Mouse (Mus musculus) skeletal muscle tissue, adult 2 months (tissue): Measurements from ENCODE around the gene Tas1r3.

Experiments
- DNase-seq: peaks from one replicate; pipeline ENCODE4 v3.0.0-alpha.2; 2012; ENCODE audit warnings: low read depth, low spot score

Gene Tas1r3

DNA sequence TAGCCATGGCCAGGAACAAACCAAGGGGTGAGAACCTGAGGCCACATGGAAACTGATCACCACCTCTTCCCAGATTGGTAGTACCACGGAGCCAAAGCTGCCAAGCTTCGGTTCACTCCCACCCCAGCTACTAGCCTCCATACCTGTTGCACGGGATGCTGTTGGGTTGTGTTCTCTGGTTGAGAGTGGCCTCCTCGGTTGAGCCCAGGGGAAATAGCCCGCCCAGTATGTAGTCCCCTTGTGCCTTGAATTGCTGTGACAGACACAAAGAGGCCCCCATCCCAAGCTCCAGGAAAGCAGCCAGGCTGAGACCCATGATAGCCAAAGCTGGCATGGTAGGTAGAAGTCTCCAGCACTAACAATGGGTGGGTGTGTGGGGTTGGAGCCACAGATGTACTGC is at the start of gene Tas1r3:
Tas1r3 (minus strand) TSS at position 362 of the 400 bp plus-strand sequence.
- DNase-seq: no peak

GRCm38 (mm10) chr4:155908751-155909150 is 45.6 kb upstream of the Tas1r3 start:
- no peak for DNase-seq

DNA sequence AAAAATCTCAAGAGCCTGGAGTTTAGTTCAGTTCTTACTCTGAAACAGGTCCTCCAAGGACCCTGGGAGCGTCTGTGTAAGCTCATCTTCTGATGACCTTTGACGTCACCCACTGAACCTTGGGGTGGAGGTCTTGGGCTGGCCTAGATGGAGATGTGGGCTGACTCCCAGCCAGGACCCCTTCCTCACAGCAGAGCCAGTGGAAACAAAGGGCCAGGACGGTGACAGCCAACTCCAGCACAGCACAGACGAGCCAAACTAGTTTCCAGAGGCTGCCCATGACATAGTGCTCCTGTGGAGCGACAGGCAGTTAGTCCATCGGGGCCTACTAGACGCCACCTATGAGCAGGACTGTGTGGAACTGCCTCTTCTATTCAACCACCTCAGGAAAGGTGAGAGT is 45.1 kb upstream of the Tas1r3 start:
- no peak for DNase-seq

DNA sequence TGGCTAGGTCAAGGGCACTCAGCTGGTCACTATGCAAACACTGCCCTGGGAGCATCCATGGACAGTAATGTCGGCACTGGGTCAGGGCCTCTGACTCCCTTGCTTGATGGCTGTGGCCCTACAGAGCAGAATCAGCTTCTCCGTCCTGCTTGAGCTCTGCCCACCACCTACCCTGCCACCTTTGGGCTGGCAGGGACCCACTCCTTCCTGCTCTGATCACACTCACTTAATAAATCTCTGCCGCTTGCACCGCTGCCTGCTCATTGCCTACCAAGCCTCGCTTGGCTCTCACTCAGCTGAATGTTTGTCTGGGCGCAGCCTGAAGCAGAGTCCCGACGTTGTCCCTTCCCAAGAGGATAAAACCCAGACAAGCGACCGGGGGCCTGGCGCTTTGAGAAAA is 43.8 kb upstream of the Tas1r3 start:
- DNase-seq: no peak

- DNase-seq: no peak
Observed at GRCm38 (mm10) chr4:155906125-155906524, 43.0 kb upstream of the Tas1r3 start.

DNA sequence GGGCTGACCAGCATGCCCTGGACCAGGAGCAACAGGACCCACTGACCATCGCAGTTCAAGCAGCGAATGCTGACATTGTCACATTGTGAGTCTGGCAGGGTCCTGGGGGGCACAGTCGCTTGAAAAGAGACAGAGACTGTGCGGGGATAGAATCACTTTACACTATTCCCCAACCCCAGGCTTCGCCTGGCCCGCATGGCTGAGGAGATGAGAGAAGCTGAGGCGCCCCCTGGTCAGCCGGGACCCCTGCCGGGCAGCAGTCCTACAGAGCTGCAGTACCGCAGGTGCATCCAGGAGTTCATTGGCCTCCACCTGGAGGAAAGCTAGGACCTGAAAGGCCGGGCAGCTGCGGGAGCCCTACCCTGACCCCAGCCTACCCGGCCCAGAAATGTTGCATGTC is 42.5 kb upstream of the Tas1r3 start:
- DNase-seq: no peak

GRCm38 (mm10) chr4:155904318-155905102 is 41.3 kb upstream of the Tas1r3 start:
- DNase-seq: no peak

GRCm38 (mm10) chr4:155903246-155903645 is 40.1 kb upstream of the Tas1r3 start:
- no peak for DNase-seq

- DNase-seq: no peak
Observed at GRCm38 (mm10) chr4:155901205-155901604, 38.0 kb upstream of the Tas1r3 start.

GRCm38 (mm10) chr4:155899355-155899754 is 36.2 kb upstream of the Tas1r3 start:
- no peak for DNase-seq

DNA sequence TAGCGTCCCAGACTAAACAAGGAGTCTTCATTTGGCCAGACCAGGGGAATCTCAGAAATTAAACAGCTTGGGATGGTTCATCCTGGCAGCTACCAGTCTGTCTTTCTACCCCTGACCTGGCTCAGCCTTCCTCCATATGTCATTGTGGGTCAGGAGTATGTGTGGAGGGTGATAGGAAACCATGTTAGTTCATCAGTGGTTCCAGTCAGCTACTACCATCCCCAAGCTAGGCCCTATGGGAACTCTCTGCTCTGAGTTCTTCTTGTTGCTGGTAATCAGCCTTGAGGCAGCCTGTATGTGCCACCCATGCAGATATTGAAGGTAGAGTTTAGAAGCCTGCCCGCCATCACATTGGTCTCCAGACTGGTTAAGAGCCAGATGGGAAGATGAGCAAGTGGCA is 35.2 kb upstream of the Tas1r3 start:
- no peak for DNase-seq

GRCm38 (mm10) chr4:155896461-155896860 is 33.3 kb upstream of the Tas1r3 start:
- no peak for DNase-seq

GRCm38 (mm10) chr4:155895826-155896225 is 32.7 kb upstream of the Tas1r3 start:
- no peak for DNase-seq

DNA sequence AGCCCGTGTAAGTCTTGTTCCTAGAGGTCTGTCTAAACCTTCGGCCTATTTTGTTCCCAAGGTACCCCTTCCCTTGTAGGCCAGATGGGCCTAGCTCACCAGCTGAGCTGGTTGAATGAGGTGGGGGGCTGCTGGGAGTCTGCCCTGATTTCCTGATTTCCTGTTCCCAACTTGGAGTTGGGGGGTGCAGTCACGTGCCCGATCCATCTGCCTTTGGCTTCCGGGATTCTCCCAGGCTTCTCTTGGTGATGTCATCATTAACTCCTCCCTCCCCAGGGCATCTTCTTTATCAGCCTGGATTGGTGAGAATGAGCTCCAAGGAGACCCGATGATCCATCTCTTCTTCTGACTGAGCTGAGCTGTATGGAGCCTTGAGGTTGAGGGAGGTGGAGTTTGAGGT is 32.1 kb upstream of the Tas1r3 start:
- DNase-seq: peak; percentile 57

- DNase-seq: peak; percentile 74
Observed at GRCm38 (mm10) chr4:155894311-155894881, 31.2 kb upstream of the Tas1r3 start.

DNA sequence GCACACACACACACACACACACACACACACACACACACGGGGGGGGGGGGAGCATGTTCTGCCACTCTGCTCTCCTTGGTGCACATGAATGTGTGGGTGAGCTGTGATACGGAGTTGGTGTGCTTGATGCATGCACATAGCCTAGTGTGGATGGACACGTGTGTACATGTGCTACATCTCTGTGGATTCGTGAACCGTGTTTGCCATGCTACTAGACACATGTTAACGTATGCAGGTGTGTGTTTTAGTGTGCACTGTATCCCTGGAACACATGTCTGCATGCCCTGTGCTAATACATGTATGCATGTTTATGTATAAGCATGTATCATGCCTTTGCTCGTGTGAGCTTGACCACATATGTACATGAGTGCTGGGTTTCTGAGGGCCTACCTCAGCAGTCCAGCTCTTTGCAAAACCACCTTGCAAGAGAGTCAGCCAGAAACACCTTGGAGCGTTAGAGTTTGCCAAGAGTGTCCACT is 30.1 kb upstream of the Tas1r3 start:
- no peak for DNase-seq

DNA sequence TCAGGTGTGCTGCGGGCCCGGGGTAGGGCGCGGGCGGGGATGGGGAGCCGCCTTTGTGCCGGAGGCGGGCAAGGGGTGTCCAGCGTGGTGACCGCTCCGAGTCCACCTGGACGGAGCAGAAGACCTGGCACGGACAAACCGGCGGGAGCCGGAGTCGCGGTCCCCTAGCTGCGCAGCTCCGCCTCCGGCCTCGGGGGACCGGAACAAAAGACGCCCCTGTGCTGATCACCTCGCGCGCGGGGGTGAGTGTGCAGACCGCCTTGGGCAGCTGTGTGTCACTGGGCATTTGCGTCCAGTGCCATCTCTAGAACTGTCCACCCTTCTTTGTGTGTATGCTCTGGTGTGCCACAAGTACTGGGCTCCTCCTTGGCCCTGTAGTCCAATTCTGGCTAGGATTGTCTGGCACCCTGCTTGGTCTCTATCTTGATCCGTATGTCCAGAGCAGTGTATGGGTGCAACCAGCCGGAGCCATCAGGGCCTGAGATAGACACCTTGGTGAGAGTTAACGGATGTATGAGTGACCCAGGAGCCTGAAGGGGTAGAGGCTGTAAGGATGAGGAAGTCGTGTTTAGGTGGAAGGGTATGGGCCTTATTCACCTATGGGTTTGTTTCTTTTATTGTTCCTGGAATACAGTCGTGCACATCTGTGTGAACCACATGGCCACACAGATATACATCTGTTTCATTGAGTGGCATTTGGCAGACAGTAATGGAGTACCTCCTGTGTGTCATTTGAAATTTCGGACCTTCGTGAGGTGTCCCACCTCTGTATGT is 29.5 kb upstream of the Tas1r3 start:
- no peak for DNase-seq

DNA sequence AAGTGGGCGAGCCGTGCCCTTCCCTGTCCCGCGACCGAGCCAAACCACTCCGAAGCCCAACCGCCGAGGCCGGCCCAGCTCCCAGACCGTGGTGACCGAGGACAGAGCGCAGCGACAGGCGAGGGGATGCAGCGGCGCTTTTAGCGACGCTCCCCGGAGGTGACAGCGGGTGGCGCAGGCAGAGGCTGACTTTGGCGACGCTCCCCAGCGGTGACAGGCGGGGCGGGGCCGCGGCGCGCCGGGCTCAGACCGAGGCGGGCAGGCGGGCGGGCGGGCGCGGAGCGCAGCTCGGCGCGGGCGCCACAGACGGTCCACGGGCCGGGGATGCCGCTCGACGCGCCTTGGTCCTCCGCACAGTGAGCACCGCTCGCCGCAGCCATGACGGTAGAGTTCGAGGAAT is 28.9 kb upstream of the Tas1r3 start:
- peak; percentile 73 for DNase-seq

DNA sequence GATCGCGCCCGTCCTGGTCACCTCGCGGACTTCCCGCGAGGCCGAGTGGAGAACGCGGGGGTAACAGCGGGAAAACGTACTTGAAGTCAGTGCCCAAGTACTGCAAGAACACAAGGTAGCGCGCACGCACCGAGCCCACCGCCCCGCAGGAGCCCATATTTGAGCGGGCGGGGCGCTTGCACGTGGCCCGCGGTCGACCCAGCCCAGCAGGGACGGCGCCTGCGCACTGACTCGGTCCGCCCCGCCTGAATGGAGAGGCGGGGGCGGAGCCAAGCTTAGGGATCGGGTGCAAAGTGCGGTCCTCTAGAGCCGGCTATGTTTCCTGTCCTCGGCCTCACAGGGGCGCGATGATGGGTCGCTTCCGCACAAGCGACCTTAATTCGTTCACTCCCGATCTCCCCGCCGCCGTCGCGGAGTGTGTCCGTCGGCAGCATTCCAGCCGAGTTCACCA is 28.4 kb upstream of the Tas1r3 start, which contains the start of the genes Pusl1 and Acap3:
Pusl1 (minus strand) TSS at position 231 of the 451 bp plus-strand sequence.
Acap3 (plus strand) TSS at position 272 of the 451 bp plus-strand sequence.
- peak; percentile 93 for DNase-seq

DNA sequence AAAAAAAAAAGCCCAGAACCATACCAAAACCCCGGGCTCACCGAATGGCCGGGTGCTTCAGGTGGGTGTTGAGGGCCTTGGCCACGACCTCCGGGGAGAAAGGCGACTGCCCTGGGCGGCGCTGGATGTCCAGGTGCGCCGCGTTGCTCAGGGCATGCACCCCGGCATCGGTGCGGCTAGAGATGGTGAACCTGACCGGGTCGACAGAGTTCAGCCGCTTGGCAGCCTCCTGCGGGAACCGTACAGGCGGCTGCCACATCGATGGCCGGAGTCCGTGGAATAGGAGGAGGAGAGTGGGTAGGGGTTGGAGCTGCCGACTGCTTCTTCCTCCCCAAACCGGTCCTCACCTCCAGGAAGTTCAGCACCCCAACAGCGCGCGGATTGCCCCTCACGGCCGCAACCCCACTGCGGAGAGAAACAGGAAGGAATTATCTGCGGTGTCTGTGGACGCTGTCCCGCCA is 27.9 kb upstream of the Tas1r3 start:
- no peak for DNase-seq

DNA sequence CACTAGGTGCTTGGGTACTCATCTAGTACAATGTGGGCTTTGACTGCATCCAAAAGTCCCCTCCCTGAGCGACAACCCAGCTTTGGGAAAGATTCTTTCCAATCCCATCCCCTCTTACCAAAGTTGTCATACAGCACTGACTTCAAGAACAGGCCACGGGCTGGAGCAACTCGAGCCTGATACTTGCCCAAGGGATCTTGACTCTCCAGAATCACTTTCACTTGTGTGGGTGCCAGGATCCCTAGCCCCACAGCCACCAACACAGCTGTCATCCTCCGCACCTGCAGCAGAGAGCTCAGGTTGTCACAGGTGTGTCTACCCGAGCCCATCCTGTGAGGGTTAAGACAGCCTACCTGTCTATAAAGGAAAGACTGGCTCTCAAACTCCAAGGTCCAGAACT is 26.2 kb upstream of the Tas1r3 start:
- DNase-seq: no peak

DNA sequence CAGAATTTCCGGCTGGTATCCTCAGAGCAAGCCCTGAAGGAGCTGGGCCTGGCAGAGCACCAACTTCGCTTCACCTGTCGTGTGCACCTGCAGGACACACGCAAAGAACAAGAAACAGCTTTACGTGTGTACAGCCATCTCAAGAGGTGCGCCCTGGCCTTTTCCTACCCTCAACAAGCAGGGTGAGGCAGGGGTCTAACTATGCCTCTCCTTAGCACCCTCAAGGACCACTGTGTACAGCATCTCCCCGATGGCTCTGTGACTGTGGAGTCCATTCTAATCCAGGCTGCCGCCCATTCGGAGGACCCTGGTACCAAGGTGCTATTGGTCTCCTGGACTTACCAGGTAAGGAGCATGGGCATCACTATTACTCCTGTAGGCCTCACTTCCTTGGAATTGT is 25.0 kb upstream of the Tas1r3 start:
- no peak for DNase-seq
